Mouse (Mus musculus) bone marrow, adult 2 months (tissue): ENCODE measurements around the gene Btbd16.

Experiments used
- CTCF ChIP-seq: fragments of 200-500 bp; IDR thresholded peaks from 2 replicates; pipeline ENCODE4 v1.5.1; 2011; ENCODE audit warnings: low read length, control low read depth; ENCODE audit not compliant: control insufficient read depth, insufficient read depth
- POLR2A ChIP-seq: fragments of 200-500 bp; IDR thresholded peaks from 2 replicates; pipeline ENCODE4 v1.6.1; 2011; ENCODE audit warnings: low read depth, mild to moderate bottlenecking, control low read depth, low read length, borderline replicate concordance; ENCODE audit not compliant: control insufficient read depth

DNA sequence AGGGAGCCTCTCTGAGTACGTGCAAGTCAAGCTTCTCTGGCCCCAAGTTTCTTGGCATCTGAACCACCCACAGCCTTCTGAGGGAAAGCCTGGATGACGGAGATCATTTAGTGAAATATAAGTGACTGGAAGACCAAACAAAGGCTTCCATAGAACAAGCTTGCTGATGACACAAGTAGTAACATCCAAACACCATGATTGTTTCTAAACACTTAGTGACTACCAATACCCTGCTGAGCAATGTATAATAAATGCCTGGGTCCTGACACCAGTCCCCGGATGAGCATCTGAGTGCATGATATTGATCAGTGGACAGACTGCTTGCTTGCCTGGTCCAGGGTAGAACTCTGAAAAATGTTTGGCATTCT is 64.8 kb downstream of the Btbd16 start:
- no peak for TF ChIP-seq CTCF
- TF ChIP-seq POLR2A: no peak
